Mouse (Mus musculus) hindbrain, embryonic 16.5 days (tissue): ENCODE data around the gene Plekhs1. TPM values are rescaled to one million over a fixed set of nuclear protein-coding genes. Genes with fewer than 3 reads are reported as not detected.

Experiments used
- ATAC-seq: fragments of 200-750 bp; cut with Nextera tagmentation; 2 replicates; pipeline ENCODE4 v1.8.0; 2017; ENCODE audit warnings: moderate TSS enrichment, moderate library complexity
- H3K27ac ChIP-seq: fragments of 300-500 bp; sonication (generic); 2 replicates; pipeline ENCODE4 v1.5.1; 2014; ENCODE audit warnings: low read depth, mild to moderate bottlenecking, control low read depth, low read length, moderate library complexity
- H3K27me3 ChIP-seq: fragments of 300-500 bp; sonication (generic); replicated peaks from 2 replicates; pipeline ENCODE4 v1.6.1; 2014; ENCODE audit warnings: low read length; ENCODE audit not compliant: control insufficient read depth, insufficient read depth
- H3K36me3 ChIP-seq: fragments of 300-500 bp; sonication (generic); 2 replicates; pipeline ENCODE4 v1.6.1; 2014; ENCODE audit warnings: mild to moderate bottlenecking, low read length, moderate library complexity, mixed read lengths; ENCODE audit not compliant: control insufficient read depth, insufficient read depth
- H3K4me1 ChIP-seq: fragments of 300-500 bp; sonication (generic); 2 replicates; pipeline ENCODE4 v1.6.1; 2014; ENCODE audit warnings: low read depth, low read length; ENCODE audit not compliant: control insufficient read depth, insufficient read depth
- H3K4me2 ChIP-seq: fragments of 300-500 bp; sonication (generic); 2 replicates; pipeline ENCODE4 v1.6.1; 2014; ENCODE audit warnings: mild to moderate bottlenecking, low read length, control low read depth, moderate library complexity
- H3K4me3 ChIP-seq: fragments of 300-500 bp; sonication (generic); 2 replicates; pipeline ENCODE4 v1.5.1; 2014; ENCODE audit warnings: mild to moderate bottlenecking, low read length, control low read depth, moderate library complexity
- H3K9ac ChIP-seq: fragments of 300-500 bp; sonication (generic); 2 replicates; pipeline ENCODE4 v1.6.1; 2014; ENCODE audit warnings: low read depth, mild to moderate bottlenecking, control low read depth, low read length, moderate library complexity
- H3K9me3 ChIP-seq: fragments of 300-500 bp; sonication (generic); 2 replicates; pipeline ENCODE4 v1.6.1; 2014; ENCODE audit warnings: mild to moderate bottlenecking, low read length, moderate library complexity; ENCODE audit not compliant: control insufficient read depth
- WGBS: fragments of 180-500 bp; shearing (Covaris S2); extraction: QIAGEN DNeasy Blood & Tissue Kit; methylation state at CpG from one replicate; pipeline ENCODE4 v1.1.7; 2014; 5-methylcytosine and 5-hydroxymethylcytosine counted together
- polyA plus RNA-seq: library from polyadenylated mRNA; unstranded; fragments of >200 nt; fragmentation: Nextera tagmentation; extraction: Ambion mirVana; gene quantifications from 2 replicates; pipeline ENCODE4 v1.2.1, GENCODE M21; 2015

The Plekhs1 gene
- polyA plus RNA-seq, 1 experiment from 2014 or later, result 0.25 TPM

- no peak overlapping the region for H3K9ac ChIP-seq
- H3K27me3 ChIP-seq, result no peaks in the 10 kb centered on the region
- no peaks in the 10 kb centered on the region for H3K9me3 ChIP-seq
- no peak for ATAC-seq
- H3K27ac ChIP-seq, result no peak overlapping the region
- no peaks in the 10 kb centered on the region for H3K36me3 ChIP-seq
- H3K4me2 ChIP-seq, result no peak overlapping the region
- H3K4me3 ChIP-seq, result no peak overlapping the region
- 78% methylated on average over 4 of the region's 4 CpGs for WGBS
- H3K4me1 ChIP-seq, result no peaks in the 10 kb centered on the region
These were observed 9.6 kb upstream of the Plekhs1 start for GRCm38 (mm10) chr19:56451867-56452266.

DNA sequence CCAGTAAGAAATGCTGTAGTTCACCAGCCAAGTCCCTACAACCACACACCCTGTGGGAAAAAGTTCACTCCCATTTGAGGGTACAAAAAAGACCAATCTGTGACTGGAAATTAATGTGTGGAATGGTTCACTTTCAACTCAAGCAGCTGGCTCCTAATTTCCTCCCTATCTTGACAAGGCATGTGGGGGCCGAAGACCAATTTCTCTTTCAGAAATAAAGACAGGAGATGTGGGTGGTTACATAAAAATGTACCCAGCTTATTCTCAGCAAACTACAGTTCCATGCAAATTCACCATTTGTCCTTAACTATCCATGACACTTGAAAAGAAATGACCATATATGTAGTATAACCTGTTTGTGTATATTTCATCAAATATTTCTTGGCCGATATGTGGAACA, 9.0 kb upstream of the Plekhs1 start:
- ATAC-seq, result no peak
- no peaks in the 10 kb centered on the region for H3K36me3 ChIP-seq
- H3K9ac ChIP-seq, result no peak overlapping the region
- no peaks in the 10 kb centered on the region for H3K4me1 ChIP-seq
- no peak overlapping the region for H3K4me3 ChIP-seq
- no peaks in the 10 kb centered on the region for H3K27me3 ChIP-seq
- no peak overlapping the region for H3K27ac ChIP-seq
- 89% methylated on average over 2 of the region's 2 CpGs for WGBS
- H3K4me2 ChIP-seq, result no peak overlapping the region
- H3K9me3 ChIP-seq, result no peaks in the 10 kb centered on the region

- Histone ChIP-seq H3K4me3 (no peak overlapping the region), H3K36me3 (no peaks in the 10 kb centered on the region), H3K27ac (no peak overlapping the region), H3K4me1 (no peaks in the 10 kb centered on the region), H3K9ac (no peak overlapping the region), H3K27me3 (no peaks in the 10 kb centered on the region), H3K4me2 (no peak overlapping the region), H3K9me3 (no peaks in the 10 kb centered on the region)
- WGBS, result 87% methylated on average over 4 of the region's 4 CpGs
- no peak for ATAC-seq
These were observed 6.6 kb upstream of the Plekhs1 start for GRCm38 (mm10) chr19:56454862-56455261.

DNA sequence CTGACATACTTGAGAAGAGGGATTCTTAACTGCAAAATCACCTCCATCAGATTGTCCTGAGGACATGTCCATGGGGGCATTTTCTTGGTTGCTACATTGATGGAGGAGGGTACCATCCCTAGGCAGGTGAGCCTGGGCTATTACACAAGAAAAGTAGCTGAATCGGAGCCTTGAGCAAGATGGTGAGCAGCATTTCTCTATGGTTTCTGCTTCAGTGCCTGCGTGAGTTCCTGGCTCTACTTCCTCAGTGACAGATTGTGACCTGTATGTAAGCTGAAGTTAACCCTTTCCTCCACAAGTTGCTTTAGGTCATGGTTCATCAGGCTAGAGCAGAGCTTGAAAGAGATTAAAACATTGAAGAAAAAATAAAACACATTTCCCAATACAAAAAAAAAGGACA, 6.1 kb upstream of the Plekhs1 start:
- no peak for ATAC-seq
- Histone ChIP-seq H3K36me3 (no peaks in the 10 kb centered on the region), H3K4me3 (no peak overlapping the region), H3K27me3 (no peaks in the 10 kb centered on the region), H3K4me1 (no peaks in the 10 kb centered on the region), H3K9ac (no peak overlapping the region), H3K27ac (no peak overlapping the region), H3K9me3 (no peaks in the 10 kb centered on the region), H3K4me2 (no peak overlapping the region)
- 38% methylated on average over 2 of the region's 2 CpGs for WGBS

GRCm38 (mm10) chr19:56457569-56457968, 3.9 kb upstream of the Plekhs1 start:
- Histone ChIP-seq H3K4me2 (no peak overlapping the region), H3K27me3 (no peaks in the 10 kb centered on the region), H3K4me1 (peaks cover 2% of the 10 kb centered on the region; the same call in 1 of the 2 replicates), H3K4me3 (no peak overlapping the region), H3K36me3 (no peaks in the 10 kb centered on the region), H3K9me3 (no peaks in the 10 kb centered on the region), H3K27ac (no peak overlapping the region), H3K9ac (no peak overlapping the region)
- no peak for ATAC-seq
- 92% methylated on average over 4 of the region's 4 CpGs for WGBS

DNA sequence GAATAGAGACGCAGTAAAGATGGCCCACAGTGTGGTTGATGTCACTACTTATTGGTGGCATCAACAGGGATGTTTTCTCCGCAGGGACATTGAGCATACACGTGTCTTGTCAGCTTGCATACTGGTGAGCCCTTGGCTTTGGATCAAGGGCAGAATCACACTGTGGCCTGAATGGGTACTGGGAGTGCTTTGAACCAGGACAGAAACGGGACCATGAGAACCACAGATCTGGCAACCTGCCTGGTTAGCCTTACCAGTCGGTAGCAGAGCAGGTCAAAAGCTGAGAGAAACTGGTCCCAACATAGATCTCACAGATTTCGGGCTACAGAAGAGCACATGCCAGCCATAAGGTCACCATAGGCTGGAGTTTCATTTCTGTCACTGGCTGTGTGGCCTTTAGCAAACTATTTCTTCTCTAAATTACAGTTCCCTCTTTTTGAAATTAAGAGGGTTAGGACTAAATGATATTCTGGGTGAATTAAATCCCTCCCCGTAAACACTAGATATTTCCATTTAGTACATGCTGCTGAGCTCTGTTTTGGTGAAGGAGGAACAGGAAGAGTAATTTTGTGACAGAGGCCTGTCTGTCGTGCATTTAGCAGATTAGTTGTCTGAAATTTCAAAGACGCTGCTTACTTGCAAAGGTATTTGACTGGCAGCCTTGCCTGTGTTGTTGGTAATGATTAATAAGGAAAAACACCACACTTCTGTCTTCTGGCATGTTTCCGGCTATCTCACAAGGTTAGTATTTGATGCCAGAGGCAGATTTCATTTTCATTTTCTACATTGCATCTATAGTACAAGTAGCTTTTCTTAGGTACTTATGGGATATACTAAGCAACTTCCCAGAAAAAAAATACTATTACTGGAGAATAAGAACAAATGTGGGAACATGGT, 2.0 kb upstream of the Plekhs1 start:
- Histone ChIP-seq H3K4me2 (no peak overlapping the region), H3K9ac (no peak overlapping the region), H3K4me3 (no peak overlapping the region), H3K27me3 (no peaks in the 10 kb centered on the region), H3K9me3 (no peaks in the 10 kb centered on the region), H3K36me3 (no peaks in the 10 kb centered on the region), H3K4me1 (peaks cover 2% of the 10 kb centered on the region; the same call in 1 of the 2 replicates), H3K27ac (no peak overlapping the region)
- 76% methylated on average over 10 of the region's 10 CpGs for WGBS
- no peak for ATAC-seq

DNA sequence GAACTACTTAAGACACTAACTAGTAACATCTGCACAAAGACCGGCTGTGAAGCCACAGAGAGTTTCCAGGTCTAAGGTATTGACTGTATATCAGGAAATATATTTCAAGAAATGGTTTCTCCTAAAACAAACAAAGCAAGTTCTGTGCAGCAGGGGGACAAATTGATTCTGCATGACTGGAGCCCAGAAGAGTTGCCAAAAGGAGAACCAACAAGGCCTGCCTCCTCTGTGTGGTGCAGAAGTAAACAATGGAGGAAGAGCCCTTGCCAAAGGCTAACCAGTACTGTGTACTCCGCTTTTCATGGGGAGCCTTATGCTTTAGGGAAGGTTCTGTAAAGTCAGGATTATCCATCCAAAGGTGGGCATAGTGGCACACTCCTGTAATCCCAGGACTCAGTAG, 1.2 kb upstream of the Plekhs1 start:
- WGBS, result 66% methylated on average over 2 of the region's 2 CpGs
- Histone ChIP-seq H3K4me2 (no peak overlapping the region), H3K27ac (no peak overlapping the region), H3K4me1 (peaks cover 2% of the 10 kb centered on the region; the same call in 1 of the 2 replicates), H3K4me3 (no peak overlapping the region), H3K36me3 (no peaks in the 10 kb centered on the region), H3K9ac (no peak overlapping the region), H3K9me3 (no peaks in the 10 kb centered on the region), H3K27me3 (no peaks in the 10 kb centered on the region)
- ATAC-seq, result no peak

GRCm38 (mm10) chr19:56462786-56463185, 1.3 kb downstream of the Plekhs1 start:
- no peak for ATAC-seq
- peaks cover 2% of the 10 kb centered on the region; the same call in 1 of the 2 replicates for H3K4me1 ChIP-seq
- no peaks in the 10 kb centered on the region for H3K9me3 ChIP-seq
- H3K9ac ChIP-seq, result no peak overlapping the region
- no peak overlapping the region for H3K27ac ChIP-seq
- H3K4me2 ChIP-seq, result no peak overlapping the region
- no peak overlapping the region for H3K4me3 ChIP-seq
- no peaks in the 10 kb centered on the region for H3K36me3 ChIP-seq
- WGBS, result 83% methylated on average over 4 of the region's 4 CpGs
- H3K27me3 ChIP-seq, result no peaks in the 10 kb centered on the region

GRCm38 (mm10) chr19:56466486-56466885, 5.0 kb downstream of the Plekhs1 start:
- H3K36me3 ChIP-seq, result no peaks in the 10 kb centered on the region
- H3K27me3 ChIP-seq, result no peaks in the 10 kb centered on the region
- H3K9ac ChIP-seq, result no peak overlapping the region
- H3K4me3 ChIP-seq, result no peak overlapping the region
- 76% methylated on average over 8 of the region's 8 CpGs for WGBS
- peaks cover 2% of the 10 kb centered on the region; the same call in 1 of the 2 replicates for H3K4me1 ChIP-seq
- no peak overlapping the region for H3K27ac ChIP-seq
- no peaks in the 10 kb centered on the region for H3K9me3 ChIP-seq
- ATAC-seq, result no peak
- no peak overlapping the region for H3K4me2 ChIP-seq
